Mouse (Mus musculus) layer of hippocampus, adult 9-10 months (tissue): ENCODE data around the gene Cpeb4.
"Not testable (repeated sequence)": the region's sequence is repeated elsewhere in the genome, so short reads cannot be mapped to it uniquely, and the experiment has no call there.

Source experiments
- DNase-seq: peaks from one replicate; pipeline ENCODE4 v3.0.0; 2022; ENCODE audit warnings: low spot score

Gene Cpeb4

GRCm38 (mm10) chr11:31975678-31976077 is 103.7 kb downstream of the Cpeb4 start:
- no peak for DNase-seq

DNA sequence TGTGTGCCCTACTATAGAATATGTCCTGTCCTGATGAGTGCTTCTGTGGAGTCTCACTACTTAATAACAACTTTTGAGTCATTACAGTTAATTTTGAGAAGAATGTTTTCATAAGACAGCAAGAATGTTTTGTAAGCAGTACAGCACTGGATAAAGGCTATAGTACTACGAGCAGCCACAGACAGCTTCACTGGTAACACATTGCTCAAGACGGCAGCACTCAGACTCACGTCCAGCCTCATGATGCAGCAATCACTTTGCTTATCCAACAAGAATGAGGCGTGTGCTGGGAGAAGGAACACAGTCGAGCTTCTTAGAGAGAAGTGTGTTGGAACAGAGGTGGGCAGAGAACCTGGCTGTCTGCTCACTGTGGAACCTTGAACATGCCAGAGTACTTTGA is 104.1 kb downstream of the Cpeb4 start:
- no peak for DNase-seq

DNA sequence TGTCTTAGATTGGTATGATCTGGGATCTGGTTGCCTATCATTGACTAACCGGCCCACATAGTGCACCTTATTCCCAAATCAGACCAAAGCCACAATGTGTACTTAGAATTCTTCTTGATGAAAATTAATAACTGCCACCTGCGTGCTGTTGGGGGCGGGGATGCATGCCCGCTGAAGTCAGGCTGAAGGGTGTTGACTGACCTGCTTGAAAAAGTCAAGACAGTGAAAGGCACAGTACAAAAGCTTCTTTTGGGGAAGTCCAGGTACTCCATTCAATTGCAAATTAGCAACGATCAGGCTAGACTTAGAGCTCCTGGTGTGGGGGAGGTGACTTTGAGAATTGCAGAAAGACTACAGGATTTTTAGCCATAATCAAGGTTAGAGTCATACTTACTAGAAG is 108.1 kb downstream of the Cpeb4 start:
- DNase-seq: not testable (repeated sequence)

- no peak for DNase-seq
Measured at GRCm38 (mm10) chr11:31981830-31982229, 109.8 kb downstream of the Cpeb4 start.

GRCm38 (mm10) chr11:31982247-31982943 is 110.4 kb downstream of the Cpeb4 start:
- not testable (repeated sequence) for DNase-seq

- no peak for DNase-seq
Measured at GRCm38 (mm10) chr11:31983249-31983648, 111.2 kb downstream of the Cpeb4 start.

GRCm38 (mm10) chr11:31984786-31985185 is 112.8 kb downstream of the Cpeb4 start:
- DNase-seq: no peak
